Mouse (Mus musculus) liver, embryonic 13.5 days (tissue): ENCODE results near the gene Epb41l4b. TPM values are rescaled to one million over a fixed set of nuclear protein-coding genes. Genes with fewer than 3 reads are reported as not detected.
A peak's percentile ranks its signal among the peaks of the same experiment; 100 is the strongest.

Experiments used
- ATAC-seq: fragments of 200-750 bp; cut with Nextera tagmentation; 2 replicates; pipeline ENCODE4 v1.8.0; 2017; ENCODE audit warnings: low read depth, mild to moderate bottlenecking, moderate number of reproducible peaks, moderate library complexity
- DNase-seq: peaks from one replicate; pipeline ENCODE4 v3.0.0; 2022
- H3K27ac ChIP-seq: fragments of 300-500 bp; sonication (generic); 2 replicates; pipeline ENCODE4 v1.5.1; 2015; ENCODE audit warnings: moderate library complexity, mild to moderate bottlenecking, inconsistent platforms
- H3K27me3 ChIP-seq: fragments of 300-500 bp; sonication (generic); 2 replicates; pipeline ENCODE4 v1.6.1; 2015; ENCODE audit warnings: mild to moderate bottlenecking, inconsistent platforms
- H3K36me3 ChIP-seq: fragments of 300-500 bp; sonication (generic); 2 replicates; pipeline ENCODE4 v1.6.1; 2015; ENCODE audit warnings: mild to moderate bottlenecking, inconsistent platforms
- H3K4me1 ChIP-seq: fragments of 300-500 bp; sonication (generic); replicated peaks from 2 replicates; pipeline ENCODE4 v1.6.1; 2015; ENCODE audit warnings: inconsistent platforms
- H3K4me2 ChIP-seq: fragments of 300-500 bp; sonication (generic); 2 replicates; pipeline ENCODE4 v1.6.1; 2015; ENCODE audit warnings: inconsistent platforms, mild to moderate bottlenecking, moderate library complexity
- H3K4me3 ChIP-seq: fragments of 300-500 bp; sonication (generic); replicated peaks from 2 replicates; pipeline ENCODE4 v1.5.1; 2015; ENCODE audit warnings: mild to moderate bottlenecking, inconsistent platforms
- H3K9ac ChIP-seq: fragments of 300-500 bp; sonication (generic); 2 replicates; pipeline ENCODE4 v1.6.1; 2015; ENCODE audit warnings: mild to moderate bottlenecking, inconsistent platforms
- H3K9me3 ChIP-seq: fragments of 300-500 bp; sonication (generic); replicated peaks from 2 replicates; pipeline ENCODE4 v1.6.1; 2016; ENCODE audit warnings: inconsistent platforms
- WGBS: fragments of 180-500 bp; shearing (Covaris S2); methylation state at CpG from one replicate; pipeline ENCODE4 v1.1.7; 2015; ENCODE audit not compliant: insufficient replicate concordance; 5-methylcytosine and 5-hydroxymethylcytosine counted together
- polyA plus RNA-seq: library from polyadenylated mRNA; unstranded; fragments of >200 nt; fragmentation: Nextera tagmentation; extraction: Ambion mirVana; gene quantifications from 2 replicates; pipeline ENCODE4 v1.2.1, GENCODE M21; 2015

Gene Epb41l4b
- polyA plus RNA-seq, 1 experiment from 2014 or later = 1.5 TPM

GRCm38 (mm10) chr4:57168680-57169079 lies 25.4 kb upstream of the Epb41l4b start:
- WGBS = 65% methylated on average over 3 of the region's 3 CpGs
- H3K9me3 ChIP-seq = no peaks in the 10 kb centered on the region
- no peak overlapping the region for H3K27ac ChIP-seq
- H3K9ac ChIP-seq = no peak overlapping the region
- DNase-seq (no peak), ATAC-seq (no peak)
- H3K4me1 ChIP-seq = peaks cover 27% of the 10 kb centered on the region
- H3K27me3 ChIP-seq = peaks cover 5% of the 10 kb centered on the region; the same call in 1 of the 2 replicates
- no peaks in the 10 kb centered on the region for H3K36me3 ChIP-seq
- no peak overlapping the region for H3K4me2 ChIP-seq
- H3K4me3 ChIP-seq = no peak overlapping the region

- no peak overlapping the region for H3K4me2 ChIP-seq
- no peaks in the 10 kb centered on the region for H3K9me3 ChIP-seq
- DNase-seq (no peak), ATAC-seq (peak; percentile 84)
- H3K4me3 ChIP-seq = no peak overlapping the region
- H3K27me3 ChIP-seq = peaks cover 7% of the 10 kb centered on the region; the same call in 1 of the 2 replicates
- H3K27ac ChIP-seq = no peak overlapping the region
- H3K36me3 ChIP-seq = no peaks in the 10 kb centered on the region
- peaks cover 27% of the 10 kb centered on the region for H3K4me1 ChIP-seq
- H3K9ac ChIP-seq = no peak overlapping the region
- 27% methylated on average over 1 of the region's 1 CpGs for WGBS
Measured at GRCm38 (mm10) chr4:57168277-57168676, 25.0 kb upstream of the Epb41l4b start.

- no peak overlapping the region for H3K9ac ChIP-seq
- no peak for DNase-seq
- no peak for ATAC-seq
Measured at GRCm38 (mm10) chr4:57166922-57167870, 24.0 kb upstream of the Epb41l4b start.

GRCm38 (mm10) chr4:57165654-57166053 lies 22.4 kb upstream of the Epb41l4b start:
- peaks cover 7% of the 10 kb centered on the region; the same call in 1 of the 2 replicates for H3K27me3 ChIP-seq
- no peak overlapping the region for H3K4me2 ChIP-seq
- H3K4me1 ChIP-seq = peaks cover 23% of the 10 kb centered on the region
- no peak overlapping the region for H3K4me3 ChIP-seq
- no peaks in the 10 kb centered on the region for H3K9me3 ChIP-seq
- ATAC-seq (no peak), DNase-seq (no peak)
- H3K27ac ChIP-seq = no peak overlapping the region
- no peak overlapping the region for H3K9ac ChIP-seq
- 33% methylated on average over 3 of the region's 3 CpGs for WGBS
- H3K36me3 ChIP-seq = no peaks in the 10 kb centered on the region

More at GRCm38 (mm10) chr4:57166922-57167870, 24.0 kb upstream of the Epb41l4b start:
- H3K9me3 ChIP-seq = no peaks in the 10 kb centered on the region
- H3K36me3 ChIP-seq = no peaks in the 10 kb centered on the region
- peaks cover 23% of the 10 kb centered on the region for H3K4me1 ChIP-seq
- H3K4me2 ChIP-seq = no peak overlapping the region
- H3K27me3 ChIP-seq = peaks cover 11% of the 10 kb centered on the region; the same call in 1 of the 2 replicates
- H3K4me3 ChIP-seq = no peak overlapping the region
- WGBS = 39% methylated on average over 12 of the region's 12 CpGs
- H3K27ac ChIP-seq = no peak overlapping the region

GRCm38 (mm10) chr4:57164578-57165210 lies 21.5 kb upstream of the Epb41l4b start:
- WGBS = 68% methylated on average over 9 of the region's 9 CpGs
- Histone ChIP-seq H3K36me3 (no peaks in the 10 kb centered on the region), H3K4me1 (peaks cover 27% of the 10 kb centered on the region), H3K27me3 (peaks cover 9% of the 10 kb centered on the region; the same call in 1 of the 2 replicates), H3K4me3 (no peak overlapping the region), H3K27ac (no peak overlapping the region), H3K9me3 (no peaks in the 10 kb centered on the region), H3K9ac (no peak overlapping the region), H3K4me2 (no peak overlapping the region)
- DNase-seq (no peak), ATAC-seq (no peak)

GRCm38 (mm10) chr4:57162789-57163722 lies 19.8 kb upstream of the Epb41l4b start:
- DNase-seq (no peak), ATAC-seq (no peak)
- Histone ChIP-seq H3K27ac (no peak overlapping the region), H3K27me3 (peaks cover 9% of the 10 kb centered on the region; the same call in 1 of the 2 replicates), H3K36me3 (no peaks in the 10 kb centered on the region), H3K4me2 (no peak overlapping the region), H3K9me3 (no peaks in the 10 kb centered on the region), H3K4me1 (peaks cover 21% of the 10 kb centered on the region), H3K4me3 (no peak overlapping the region), H3K9ac (no peak overlapping the region)
- WGBS = 39% methylated on average over 10 of the region's 10 CpGs

- peaks cover 9% of the 10 kb centered on the region; the same call in 1 of the 2 replicates for H3K27me3 ChIP-seq
- H3K4me1 ChIP-seq = peaks cover 16% of the 10 kb centered on the region
- no peak overlapping the region for H3K4me3 ChIP-seq
- H3K36me3 ChIP-seq = no peaks in the 10 kb centered on the region
- DNase-seq (no peak), ATAC-seq (no peak)
- no peaks in the 10 kb centered on the region for H3K9me3 ChIP-seq
- H3K9ac ChIP-seq = no peak overlapping the region
- no peak overlapping the region for H3K27ac ChIP-seq
- 66% methylated on average over 7 of the region's 7 CpGs for WGBS
- no peak overlapping the region for H3K4me2 ChIP-seq
Measured at GRCm38 (mm10) chr4:57160571-57160970, 17.3 kb upstream of the Epb41l4b start.

- no peak for ATAC-seq
- no peak overlapping the region for H3K9ac ChIP-seq
- no peaks in the 10 kb centered on the region for H3K36me3 ChIP-seq
- peaks cover 3% of the 10 kb centered on the region; the same call in 1 of the 2 replicates for H3K27me3 ChIP-seq
- H3K27ac ChIP-seq = no peak overlapping the region
- H3K4me2 ChIP-seq = no peak overlapping the region
- no peaks in the 10 kb centered on the region for H3K9me3 ChIP-seq
- DNase-seq = no peak
- no peak overlapping the region for H3K4me3 ChIP-seq
- WGBS = 84% methylated on average over 8 of the region's 8 CpGs
- H3K4me1 ChIP-seq = peaks cover 51% of the 10 kb centered on the region
Measured at GRCm38 (mm10) chr4:57156549-57157169, 13.4 kb upstream of the Epb41l4b start.

- Histone ChIP-seq H3K4me2 (peak overlapping the region; percentile 78), H3K27ac (peak overlapping the region; percentile 96), H3K9ac (peak overlapping the region; percentile 78), H3K4me3 (peak overlapping the region; percentile 53), H3K9me3 (no peaks in the 10 kb centered on the region), H3K27me3 (no peaks in the 10 kb centered on the region), H3K4me1 (peaks cover 55% of the 10 kb centered on the region), H3K36me3 (no peaks in the 10 kb centered on the region)
- ATAC-seq = peak; percentile 59
- no peak for DNase-seq
- 49% methylated on average over 8 of the region's 8 CpGs for WGBS
Measured at GRCm38 (mm10) chr4:57153838-57154237, 10.6 kb upstream of the Epb41l4b start.

GRCm38 (mm10) chr4:57153068-57153835 lies 10.0 kb upstream of the Epb41l4b start:
- 22% methylated on average over 9 of the region's 9 CpGs for WGBS
- DNase-seq (peak; percentile 70), ATAC-seq (peak; percentile 98)
- peak overlapping the region; percentile 96 for H3K27ac ChIP-seq
- no peaks in the 10 kb centered on the region for H3K27me3 ChIP-seq
- peak overlapping the region; percentile 53 for H3K4me3 ChIP-seq
- peak overlapping the region; percentile 78 for H3K9ac ChIP-seq
- peaks cover 55% of the 10 kb centered on the region for H3K4me1 ChIP-seq
- H3K4me2 ChIP-seq = peak overlapping the region; percentile 78
- no peaks in the 10 kb centered on the region for H3K9me3 ChIP-seq
- no peaks in the 10 kb centered on the region for H3K36me3 ChIP-seq
